Mouse (Mus musculus): ENCODE measurements around the gene Grtp1. TPM values are rescaled to one million over a fixed set of nuclear protein-coding genes. Genes with fewer than 3 reads are reported as not detected.

Gene Grtp1
- polyA plus RNA-seq, 1 experiment from 2014 or later = 22.6 TPM

- WGBS = 48% methylated on average over 9 of the region's 9 CpGs
- Histone ChIP-seq H3K9me3 (replicated peaks; ENCODE audit: control insufficient read depth, low read length) (no peaks in the 10 kb centered on the region), H3K4me2 (ENCODE audit: low read depth, low read length) (no peak overlapping the region)
Measured at GRCm38 (mm10) chr8:13228923-13229610, 28.6 kb upstream of the Grtp1 start.

GRCm38 (mm10) chr8:13227184-13227583, 26.8 kb upstream of the Grtp1 start:
- H3K4me2 ChIP-seq (ENCODE audit: low read depth, low read length) = no peak overlapping the region
- WGBS = 54% methylated on average over 3 of the region's 3 CpGs
- no peak overlapping the region for H3K4me3 ChIP-seq (replicated peaks; ENCODE audit: low read length)
- no peak overlapping the region for H3K9ac ChIP-seq (ENCODE audit: low read length)
- no peaks in the 10 kb centered on the region for H3K4me1 ChIP-seq (ENCODE audit: control insufficient read depth, insufficient read depth, low read length)
- H3K9me3 ChIP-seq (replicated peaks; ENCODE audit: control insufficient read depth, low read length) = no peaks in the 10 kb centered on the region
- ATAC-seq (ENCODE audit: insufficient read depth, low FRiP score) = no peak
- no peak overlapping the region for H3K27ac ChIP-seq (ENCODE audit: low read length)
- no peaks in the 10 kb centered on the region for H3K27me3 ChIP-seq (ENCODE audit: control insufficient read depth, insufficient read depth, low read length)
- no peaks in the 10 kb centered on the region for H3K36me3 ChIP-seq (ENCODE audit: control insufficient read depth, insufficient read depth, low read length)

More at GRCm38 (mm10) chr8:13228923-13229610, 28.6 kb upstream of the Grtp1 start:
- H3K9ac ChIP-seq (ENCODE audit: low read length) = no peak overlapping the region
- no peaks in the 10 kb centered on the region for H3K4me1 ChIP-seq (ENCODE audit: control insufficient read depth, insufficient read depth, low read length)
- no peaks in the 10 kb centered on the region for H3K27me3 ChIP-seq (ENCODE audit: control insufficient read depth, insufficient read depth, low read length)
- H3K4me3 ChIP-seq (replicated peaks; ENCODE audit: low read length) = no peak overlapping the region
- H3K27ac ChIP-seq (ENCODE audit: low read length) = no peak overlapping the region
- no peak for ATAC-seq (ENCODE audit: insufficient read depth, low FRiP score)
- H3K36me3 ChIP-seq (ENCODE audit: control insufficient read depth, insufficient read depth, low read length) = no peaks in the 10 kb centered on the region

- Histone ChIP-seq H3K27me3 (ENCODE audit: control insufficient read depth, insufficient read depth, low read length) (no peaks in the 10 kb centered on the region), H3K4me1 (ENCODE audit: control insufficient read depth, insufficient read depth, low read length) (no peaks in the 10 kb centered on the region), H3K36me3 (ENCODE audit: control insufficient read depth, insufficient read depth, low read length) (no peaks in the 10 kb centered on the region), H3K4me3 (replicated peaks; ENCODE audit: low read length) (no peak overlapping the region), H3K27ac (ENCODE audit: low read length) (no peak overlapping the region), H3K4me2 (ENCODE audit: low read depth, low read length) (no peak overlapping the region), H3K9me3 (replicated peaks; ENCODE audit: control insufficient read depth, low read length) (no peaks in the 10 kb centered on the region), H3K9ac (ENCODE audit: low read length) (no peak overlapping the region)
- ATAC-seq (ENCODE audit: insufficient read depth, low FRiP score) = no peak
- WGBS = 61% methylated on average over 6 of the region's 6 CpGs
Measured at GRCm38 (mm10) chr8:13226288-13226687, 25.9 kb upstream of the Grtp1 start.

GRCm38 (mm10) chr8:13224426-13224825, 24.0 kb upstream of the Grtp1 start:
- H3K4me2 ChIP-seq (ENCODE audit: low read depth, low read length) = no peak overlapping the region
- H3K9me3 ChIP-seq (replicated peaks; ENCODE audit: control insufficient read depth, low read length) = no peaks in the 10 kb centered on the region
- WGBS = 76% methylated on average over 9 of the region's 9 CpGs
- no peaks in the 10 kb centered on the region for H3K4me1 ChIP-seq (ENCODE audit: control insufficient read depth, insufficient read depth, low read length)
- no peaks in the 10 kb centered on the region for H3K36me3 ChIP-seq (ENCODE audit: control insufficient read depth, insufficient read depth, low read length)
- no peak overlapping the region for H3K9ac ChIP-seq (ENCODE audit: low read length)
- no peak overlapping the region for H3K4me3 ChIP-seq (replicated peaks; ENCODE audit: low read length)
- no peak for ATAC-seq (ENCODE audit: insufficient read depth, low FRiP score)
- no peak overlapping the region for H3K27ac ChIP-seq (ENCODE audit: low read length)
- H3K27me3 ChIP-seq (ENCODE audit: control insufficient read depth, insufficient read depth, low read length) = no peaks in the 10 kb centered on the region

- no peaks in the 10 kb centered on the region for H3K9me3 ChIP-seq (replicated peaks; ENCODE audit: control insufficient read depth, low read length)
- ATAC-seq (ENCODE audit: insufficient read depth, low FRiP score) = no peak
- 74% methylated on average over 4 of the region's 4 CpGs for WGBS
- H3K27me3 ChIP-seq (ENCODE audit: control insufficient read depth, insufficient read depth, low read length) = no peaks in the 10 kb centered on the region
- H3K4me2 ChIP-seq (ENCODE audit: low read depth, low read length) = no peak overlapping the region
- H3K4me1 ChIP-seq (ENCODE audit: control insufficient read depth, insufficient read depth, low read length) = peaks cover 7% of the 10 kb centered on the region
- H3K36me3 ChIP-seq (ENCODE audit: control insufficient read depth, insufficient read depth, low read length) = no peaks in the 10 kb centered on the region
- H3K27ac ChIP-seq (ENCODE audit: low read length) = no peak overlapping the region
- no peak overlapping the region for H3K9ac ChIP-seq (ENCODE audit: low read length)
- no peak overlapping the region for H3K4me3 ChIP-seq (replicated peaks; ENCODE audit: low read length)
Measured at GRCm38 (mm10) chr8:13218441-13218840, 18.0 kb upstream of the Grtp1 start.

- Histone ChIP-seq H3K4me2 (ENCODE audit: low read depth, low read length) (no peak overlapping the region), H3K4me3 (replicated peaks; ENCODE audit: low read length) (no peak overlapping the region), H3K4me1 (ENCODE audit: control insufficient read depth, insufficient read depth, low read length) (peaks cover 11% of the 10 kb centered on the region), H3K9me3 (replicated peaks; ENCODE audit: control insufficient read depth, low read length) (no peaks in the 10 kb centered on the region), H3K9ac (ENCODE audit: low read length) (no peak overlapping the region), H3K36me3 (ENCODE audit: control insufficient read depth, insufficient read depth, low read length) (no peaks in the 10 kb centered on the region), H3K27me3 (ENCODE audit: control insufficient read depth, insufficient read depth, low read length) (no peaks in the 10 kb centered on the region), H3K27ac (ENCODE audit: low read length) (no peak overlapping the region)
- ATAC-seq (ENCODE audit: insufficient read depth, low FRiP score) = no peak
Measured at GRCm38 (mm10) chr8:13217986-13218385, 17.6 kb upstream of the Grtp1 start.

- 19% methylated on average over 5 of the region's 5 CpGs for WGBS
- H3K9ac ChIP-seq (ENCODE audit: low read length) = no peak overlapping the region
- peaks cover 11% of the 10 kb centered on the region for H3K4me1 ChIP-seq (ENCODE audit: control insufficient read depth, insufficient read depth, low read length)
- H3K9me3 ChIP-seq (replicated peaks; ENCODE audit: control insufficient read depth, low read length) = no peaks in the 10 kb centered on the region
- H3K27ac ChIP-seq (ENCODE audit: low read length) = no peak overlapping the region
- H3K4me2 ChIP-seq (ENCODE audit: low read depth, low read length) = no peak overlapping the region
- no peak for ATAC-seq (ENCODE audit: insufficient read depth, low FRiP score)
- H3K27me3 ChIP-seq (ENCODE audit: control insufficient read depth, insufficient read depth, low read length) = no peaks in the 10 kb centered on the region
- H3K36me3 ChIP-seq (ENCODE audit: control insufficient read depth, insufficient read depth, low read length) = no peaks in the 10 kb centered on the region
- no peak overlapping the region for H3K4me3 ChIP-seq (replicated peaks; ENCODE audit: low read length)
Measured at GRCm38 (mm10) chr8:13217093-13217492, 16.7 kb upstream of the Grtp1 start.

- Histone ChIP-seq H3K9me3 (replicated peaks; ENCODE audit: control insufficient read depth, low read length) (no peaks in the 10 kb centered on the region), H3K4me3 (replicated peaks; ENCODE audit: low read length) (no peak overlapping the region), H3K27ac (ENCODE audit: low read length) (no peak overlapping the region), H3K27me3 (ENCODE audit: control insufficient read depth, insufficient read depth, low read length) (no peaks in the 10 kb centered on the region), H3K4me1 (ENCODE audit: control insufficient read depth, insufficient read depth, low read length) (peaks cover 11% of the 10 kb centered on the region), H3K9ac (ENCODE audit: low read length) (no peak overlapping the region), H3K4me2 (ENCODE audit: low read depth, low read length) (no peak overlapping the region), H3K36me3 (ENCODE audit: control insufficient read depth, insufficient read depth, low read length) (no peaks in the 10 kb centered on the region)
- no peak for ATAC-seq (ENCODE audit: insufficient read depth, low FRiP score)
- WGBS = 50% methylated on average over 8 of the region's 8 CpGs
Measured at GRCm38 (mm10) chr8:13216386-13216785, 16.0 kb upstream of the Grtp1 start.

GRCm38 (mm10) chr8:13213479-13214268, 13.3 kb upstream of the Grtp1 start:
- Histone ChIP-seq H3K27ac (ENCODE audit: low read length) (no peak overlapping the region), H3K27me3 (ENCODE audit: control insufficient read depth, insufficient read depth, low read length) (no peaks in the 10 kb centered on the region), H3K4me1 (ENCODE audit: control insufficient read depth, insufficient read depth, low read length) (peaks cover 18% of the 10 kb centered on the region), H3K4me2 (ENCODE audit: low read depth, low read length) (no peak overlapping the region), H3K36me3 (ENCODE audit: control insufficient read depth, insufficient read depth, low read length) (no peaks in the 10 kb centered on the region), H3K9ac (ENCODE audit: low read length) (peak overlapping the region; percentile 45; the same call in 1 of the 2 replicates), H3K9me3 (replicated peaks; ENCODE audit: control insufficient read depth, low read length) (no peaks in the 10 kb centered on the region), H3K4me3 (replicated peaks; ENCODE audit: low read length) (no peak overlapping the region)
- ATAC-seq (ENCODE audit: insufficient read depth, low FRiP score) = peak; percentile 53; the same call in 1 of the 2 replicates
- WGBS = 18% methylated on average over 10 of the region's 10 CpGs

All from stomach, embryonic 16.5 days (tissue).